Mouse (Mus musculus): Measurements from ENCODE around the gene Plb1. TPM values are rescaled to one million over a fixed set of nuclear protein-coding genes. Genes with fewer than 3 reads are reported as not detected.

Plb1 gene
- polyA plus RNA-seq, 2 experiments: 1.1 to 1.5 TPM

- no peaks in the 10 kb centered on the region for H3K27me3 ChIP-seq (ENCODE audit: control insufficient read depth, insufficient read depth, low read length)
- H3K36me3 ChIP-seq (ENCODE audit: control insufficient read depth, insufficient read depth, low read length): no peaks in the 10 kb centered on the region
- DNase-seq (ENCODE audit: low spot score) (peak; percentile 15), ATAC-seq (ENCODE audit: low FRiP score, low read depth) (peak; percentile 65)
- no peaks in the 10 kb centered on the region for H3K9me3 ChIP-seq (ENCODE audit: control insufficient read depth, low read length)
- no peak for TF ChIP-seq POLR2A (IDR thresholded peaks at IDR 0.05; ENCODE audit: borderline replicate concordance, extremely low read depth, insufficient read depth, insufficient read length)
- WGBS: 33% methylated on average over 3 of the region's 3 CpGs
- H3K9ac ChIP-seq (ENCODE audit: low read depth, low read length, severe bottlenecking): no peak overlapping the region
- no peak overlapping the region for H3K4me3 ChIP-seq (replicated peaks; ENCODE audit: low read length)
- no peak overlapping the region for H3K27ac ChIP-seq (replicated peaks; ENCODE audit: low read depth, low read length)
- no peak overlapping the region for H3K4me2 ChIP-seq (replicated peaks; ENCODE audit: low read depth, low read length, severe bottlenecking)
- H3K4me1 ChIP-seq (ENCODE audit: control insufficient read depth, insufficient read depth, low read length): peaks cover 6% of the 10 kb centered on the region; the same call in 1 of the 2 replicates
Measured at GRCm38 (mm10) chr5:32378546-32378945, 146.0 kb downstream of the Plb1 start.

GRCm38 (mm10) chr5:32388656-32389055, 156.1 kb downstream of the Plb1 start:
- no peak overlapping the region for H3K4me3 ChIP-seq (replicated peaks; ENCODE audit: low read length)
- H3K36me3 ChIP-seq (ENCODE audit: control insufficient read depth, insufficient read depth, low read length): no peaks in the 10 kb centered on the region
- no peak for TF ChIP-seq POLR2A (IDR thresholded peaks at IDR 0.05; ENCODE audit: borderline replicate concordance, extremely low read depth, insufficient read depth, insufficient read length)
- no peaks in the 10 kb centered on the region for H3K27me3 ChIP-seq (ENCODE audit: control insufficient read depth, insufficient read depth, low read length)
- no peak for ATAC-seq (ENCODE audit: low FRiP score, low read depth)
- no peak overlapping the region for H3K27ac ChIP-seq (replicated peaks; ENCODE audit: low read depth, low read length)
- DNase-seq (ENCODE audit: low spot score): no peak
- no peak overlapping the region for H3K4me2 ChIP-seq (replicated peaks; ENCODE audit: low read depth, low read length, severe bottlenecking)
- no peaks in the 10 kb centered on the region for H3K9me3 ChIP-seq (ENCODE audit: control insufficient read depth, low read length)
- no peaks in the 10 kb centered on the region for H3K4me1 ChIP-seq (ENCODE audit: control insufficient read depth, insufficient read depth, low read length)
- no peak overlapping the region for H3K9ac ChIP-seq (ENCODE audit: low read depth, low read length, severe bottlenecking)

DNA sequence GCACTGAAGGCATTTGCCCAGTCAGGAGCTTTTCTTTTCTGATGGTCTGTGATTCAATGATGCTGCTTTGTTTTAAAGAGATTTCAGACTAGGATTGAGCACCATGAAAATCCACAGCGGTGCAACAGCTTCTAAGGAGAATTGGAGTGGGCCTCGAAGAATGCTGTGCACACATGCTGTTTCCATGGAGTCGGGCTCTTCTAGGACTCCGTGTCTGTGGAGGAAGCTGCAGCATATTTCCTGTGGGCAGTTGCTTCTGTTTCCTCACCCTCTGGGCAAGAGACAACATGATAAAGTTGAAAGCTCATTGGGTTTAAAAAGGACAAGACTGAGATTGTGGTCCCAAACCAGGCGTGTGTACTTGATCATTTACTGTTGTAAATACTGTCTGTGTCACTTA, 157.8 kb downstream of the Plb1 start:
- TF ChIP-seq POLR2A (IDR thresholded peaks at IDR 0.05; ENCODE audit: borderline replicate concordance, extremely low read depth, insufficient read depth, insufficient read length): no peak
- 85% methylated on average over 5 of the region's 5 CpGs for WGBS
- ATAC-seq (ENCODE audit: low FRiP score, low read depth) (no peak), DNase-seq (ENCODE audit: low spot score) (no peak)
- Histone ChIP-seq H3K4me2 (replicated peaks; ENCODE audit: low read depth, low read length, severe bottlenecking) (no peak overlapping the region), H3K27ac (replicated peaks; ENCODE audit: low read depth, low read length) (no peak overlapping the region), H3K4me1 (ENCODE audit: control insufficient read depth, insufficient read depth, low read length) (no peaks in the 10 kb centered on the region), H3K27me3 (ENCODE audit: control insufficient read depth, insufficient read depth, low read length) (no peaks in the 10 kb centered on the region), H3K9me3 (ENCODE audit: control insufficient read depth, low read length) (no peaks in the 10 kb centered on the region), H3K36me3 (ENCODE audit: control insufficient read depth, insufficient read depth, low read length) (no peaks in the 10 kb centered on the region), H3K4me3 (replicated peaks; ENCODE audit: low read length) (no peak overlapping the region), H3K9ac (ENCODE audit: low read depth, low read length, severe bottlenecking) (no peak overlapping the region)

- ATAC-seq (ENCODE audit: low FRiP score, low read depth) (no peak), DNase-seq (ENCODE audit: low spot score) (no peak)
- Histone ChIP-seq H3K4me1 (ENCODE audit: control insufficient read depth, insufficient read depth, low read length) (no peaks in the 10 kb centered on the region), H3K27ac (replicated peaks; ENCODE audit: low read depth, low read length) (no peak overlapping the region), H3K27me3 (ENCODE audit: control insufficient read depth, insufficient read depth, low read length) (no peaks in the 10 kb centered on the region), H3K9me3 (ENCODE audit: control insufficient read depth, low read length) (no peaks in the 10 kb centered on the region), H3K36me3 (ENCODE audit: control insufficient read depth, insufficient read depth, low read length) (no peaks in the 10 kb centered on the region), H3K9ac (ENCODE audit: low read depth, low read length, severe bottlenecking) (no peak overlapping the region), H3K4me3 (replicated peaks; ENCODE audit: low read length) (no peak overlapping the region), H3K4me2 (replicated peaks; ENCODE audit: low read depth, low read length, severe bottlenecking) (no peak overlapping the region)
- TF ChIP-seq POLR2A (IDR thresholded peaks at IDR 0.05; ENCODE audit: borderline replicate concordance, extremely low read depth, insufficient read depth, insufficient read length): no peak
Measured at GRCm38 (mm10) chr5:32392281-32392680, 159.8 kb downstream of the Plb1 start.

DNA sequence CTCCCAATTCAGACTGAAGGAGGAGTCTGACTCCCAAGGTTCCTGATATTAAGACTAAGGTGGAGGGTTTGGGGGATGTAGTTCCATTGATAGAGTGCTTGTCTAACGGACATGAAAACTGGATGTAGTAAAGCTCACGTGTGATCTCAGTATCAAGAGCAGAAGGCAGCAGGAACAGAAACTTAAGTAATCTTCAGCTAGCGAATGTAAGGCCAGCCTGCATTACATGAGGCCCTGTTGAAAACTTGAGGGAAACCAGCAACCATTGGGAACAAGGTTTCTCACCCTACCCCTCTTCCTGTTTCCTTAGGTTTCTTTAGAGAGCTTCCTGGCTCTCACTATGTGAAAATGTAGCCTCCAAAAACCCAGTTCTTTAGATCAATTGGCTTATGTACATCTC, 162.1 kb downstream of the Plb1 start:
- Histone ChIP-seq H3K9ac (ENCODE audit: low read depth, low read length, severe bottlenecking) (no peak overlapping the region), H3K4me3 (replicated peaks; ENCODE audit: low read length) (no peak overlapping the region), H3K27ac (replicated peaks; ENCODE audit: low read depth, low read length) (no peak overlapping the region), H3K4me1 (ENCODE audit: control insufficient read depth, insufficient read depth, low read length) (no peaks in the 10 kb centered on the region), H3K4me2 (replicated peaks; ENCODE audit: low read depth, low read length, severe bottlenecking) (no peak overlapping the region), H3K9me3 (ENCODE audit: control insufficient read depth, low read length) (no peaks in the 10 kb centered on the region), H3K36me3 (ENCODE audit: control insufficient read depth, insufficient read depth, low read length) (no peaks in the 10 kb centered on the region), H3K27me3 (ENCODE audit: control insufficient read depth, insufficient read depth, low read length) (no peaks in the 10 kb centered on the region)
- TF ChIP-seq POLR2A (IDR thresholded peaks at IDR 0.05; ENCODE audit: borderline replicate concordance, extremely low read depth, insufficient read depth, insufficient read length): no peak
- DNase-seq (ENCODE audit: low spot score): no peak
- ATAC-seq (ENCODE audit: low FRiP score, low read depth): no peak
- 72% methylated on average over 3 of the region's 3 CpGs for WGBS
